7 mouse cellular contexts compared by ENCODE assay signal in the genomic region with DNA sequence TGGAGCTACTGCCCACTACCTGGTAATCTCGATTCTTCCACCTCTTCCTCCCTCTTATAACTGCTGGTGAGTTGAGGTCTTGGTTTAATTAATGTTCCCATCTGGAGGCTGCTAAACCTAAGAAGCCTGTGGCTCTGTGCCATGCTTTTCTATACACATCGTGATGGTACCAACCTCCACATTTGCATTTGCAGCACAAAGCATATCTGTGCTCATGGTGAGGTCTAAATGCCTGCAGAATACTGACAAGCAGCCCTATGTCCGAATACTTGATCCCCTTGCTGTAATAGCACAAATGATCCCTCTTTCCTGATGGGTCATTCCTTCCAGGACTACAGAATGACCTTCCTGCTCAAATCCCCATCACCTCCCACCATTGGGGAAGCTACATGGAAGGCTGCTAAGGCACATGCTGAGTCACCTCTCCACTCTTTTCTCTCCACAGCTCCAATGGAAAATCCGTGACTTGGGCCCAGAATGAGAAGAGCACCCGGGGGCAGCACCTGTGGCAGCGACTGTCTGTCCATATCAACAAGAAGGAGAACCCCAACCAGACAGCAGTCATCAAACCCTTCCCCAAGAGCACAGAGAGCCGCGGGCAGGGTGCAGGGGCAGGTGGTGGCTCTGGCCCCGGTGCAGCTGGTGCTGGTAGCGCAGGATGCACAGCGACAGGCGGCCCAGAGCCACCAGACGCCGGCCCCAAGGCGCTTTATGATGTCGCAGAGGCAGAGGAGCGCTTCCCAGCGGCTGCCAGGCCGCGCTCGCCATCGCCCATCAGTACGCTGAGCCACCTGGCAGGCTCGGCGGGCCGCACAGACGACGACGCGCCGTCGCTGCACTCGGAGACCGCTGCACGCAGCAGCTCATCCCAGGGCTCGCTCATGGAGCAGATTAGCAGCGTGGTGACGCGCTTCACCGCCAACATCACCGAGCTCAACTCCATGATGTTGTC.
DNase-seq lines count a peak whose midpoint lies in the region; ATAC-seq and TF ChIP-seq lines count a peak whose summit lies in the region.

No protein-coding gene starts in this region.

- no peak overlapping the region for H3K27ac ChIP-seq in limb, embryonic 12.5 days
- H3K27ac ChIP-seq in midbrain, postnatal 0 days (ENCODE audit: low read depth, low read length) = peak overlapping the region; percentile 43; the same call in 1 of the 2 replicates

- H3K36me3 ChIP-seq in limb, embryonic 12.5 days = no peaks in the 10 kb centered on the region
- no peaks in the 10 kb centered on the region for H3K36me3 ChIP-seq in midbrain, postnatal 0 days (ENCODE audit: insufficient read depth, low read length)

- H3K9ac ChIP-seq in limb, embryonic 12.5 days (replicated peaks) = peak overlapping the region; percentile 42; the same call in 1 of the 2 replicates
- peak overlapping the region; percentile 42; the same call in 1 of the 2 replicates for H3K9ac ChIP-seq in midbrain, postnatal 0 days (replicated peaks; ENCODE audit: low read length, poor library complexity, severe bottlenecking)

- H3K4me3 ChIP-seq in limb, embryonic 12.5 days (replicated peaks) = peak overlapping the region; percentile 45
- H3K4me3 ChIP-seq in midbrain, postnatal 0 days (ENCODE audit: low read depth, low read length) = peak overlapping the region; percentile 18

- peak; percentile 3 for DNase-seq in kidney, postnatal 10 days
- DNase-seq in kidney, adult 11 months = no peak
- DNase-seq in embryo, embryonic 10 days (ENCODE audit: low spot score) = peak; percentile 65
- DNase-seq in frontal cortex, postnatal 36 days (ENCODE audit: low spot score in 2 of 2) = peak; percentile 40 to 54
- DNase-seq in midbrain, postnatal 0 days (ENCODE audit: low spot score) = peak; percentile 54
- DNase-seq in testis, postnatal 14 days (ENCODE audit: low spot score) = peak; percentile 6

- 12% methylated on average over 41 of the region's 41 CpGs for WGBS in limb, embryonic 12.5 days
- WGBS in midbrain, postnatal 0 days = 14% methylated on average over 41 of the region's 41 CpGs

- H3K9me3 ChIP-seq in limb, embryonic 12.5 days = no peaks in the 10 kb centered on the region
- H3K9me3 ChIP-seq in midbrain, postnatal 0 days (ENCODE audit: low read length) = no peaks in the 10 kb centered on the region

- no peak; the same call in 1 of the 2 replicates for ATAC-seq in limb, embryonic 12.5 days (ENCODE audit: insufficient number of reproducible peaks, insufficient read depth, low FRiP score, low TSS enrichment, low read depth)
- ATAC-seq in midbrain, postnatal 0 days (ENCODE audit: low FRiP score) = peak; percentile 83

- H3K27me3 ChIP-seq in limb, embryonic 12.5 days = peaks cover 30% of the 10 kb centered on the region
- no peaks in the 10 kb centered on the region for H3K27me3 ChIP-seq in midbrain, postnatal 0 days (ENCODE audit: insufficient read depth, low read length)

- H3K4me2 ChIP-seq in limb, embryonic 12.5 days = peak overlapping the region; percentile 70
- peak overlapping the region; percentile 46 for H3K4me2 ChIP-seq in midbrain, postnatal 0 days (ENCODE audit: low read depth, low read length, poor library complexity, severe bottlenecking)

- H3K4me1 ChIP-seq in limb, embryonic 12.5 days (replicated peaks) = peaks cover 9% of the 10 kb centered on the region; the same call in 1 of the 2 replicates
- H3K4me1 ChIP-seq in midbrain, postnatal 0 days (ENCODE audit: insufficient read depth, low read length) = peaks cover 5% of the 10 kb centered on the region; the same call in 1 of the 2 replicates

- no peak for TF ChIP-seq CTCF in midbrain, postnatal 0 days (IDR thresholded peaks at IDR 0.05)
